Mouse (Mus musculus) stomach, postnatal 0 days (tissue): Measurements from ENCODE around the gene Rreb1.

Experiments
- CTCF ChIP-seq: IDR thresholded peaks from 2 replicates; pipeline ENCODE4 v1.5.1; 2016; ENCODE audit warnings: antibody characterized with exemption, low read depth, mild to moderate bottlenecking, moderate library complexity
- EP300 ChIP-seq: optimal IDR thresholded peaks from 2 replicates; pipeline ENCODE3; 2016; ENCODE audit warnings: antibody characterized with exemption

- TF ChIP-seq CTCF (no peak), EP300 (no peak)
These were observed 176.1 kb downstream of the Rreb1 start for GRCm38 (mm10) chr13:37954318-37954717.
